Mouse (Mus musculus) left cerebral cortex, postnatal 4 days (tissue): ENCODE measurements at regions not wholly inside any gene's neighbourhood (a gene's known extent, or its start where the extent isn't known, plus 50 kb on each side); places are given as distances from the start of the nearest gene placed in this dataset.
A peak's percentile ranks its signal among the peaks of the same experiment; 100 is the strongest.

Source experiments
- DNase-seq: peaks from one replicate; pipeline ENCODE4 v3.0.0-alpha.2; 2022
- intact Hi-C: fragments of 180-260 bp; cut with DNase I; formaldehyde crosslinking; loops from one replicate; pipeline ENCODE4 v1.15.1; 2025

GRCm38 (mm10) chrX:72094202-72094601 is 102.6 kb downstream of the Cnga2 start:
- no peak for DNase-seq
- intact Hi-C loops, result no loop called here

- DNase-seq, result no peak
- intact Hi-C loops, result no loop called here
These were observed 103.0 kb downstream of the Cnga2 start for GRCm38 (mm10) chrX:72094631-72095030.

GRCm38 (mm10) chrX:72141897-72142296 is 79.9 kb upstream of the Magea4 start:
- intact Hi-C loops, result no loop called here
- no peak for DNase-seq

GRCm38 (mm10) chrX:72169146-72169545 is 52.7 kb upstream of the Magea4 start:
- intact Hi-C loops, result no loop called here
- DNase-seq, result peak; percentile 0
